Mouse (Mus musculus) embryo, embryonic 9.5 days (tissue): ENCODE measurements around the gene Ldb2.

Experiments used
- DNase-seq: peaks from one replicate; pipeline ENCODE4 v3.0.0-alpha.2; 2017; ENCODE audit errors: extremely low spot score

The Ldb2 gene

DNA sequence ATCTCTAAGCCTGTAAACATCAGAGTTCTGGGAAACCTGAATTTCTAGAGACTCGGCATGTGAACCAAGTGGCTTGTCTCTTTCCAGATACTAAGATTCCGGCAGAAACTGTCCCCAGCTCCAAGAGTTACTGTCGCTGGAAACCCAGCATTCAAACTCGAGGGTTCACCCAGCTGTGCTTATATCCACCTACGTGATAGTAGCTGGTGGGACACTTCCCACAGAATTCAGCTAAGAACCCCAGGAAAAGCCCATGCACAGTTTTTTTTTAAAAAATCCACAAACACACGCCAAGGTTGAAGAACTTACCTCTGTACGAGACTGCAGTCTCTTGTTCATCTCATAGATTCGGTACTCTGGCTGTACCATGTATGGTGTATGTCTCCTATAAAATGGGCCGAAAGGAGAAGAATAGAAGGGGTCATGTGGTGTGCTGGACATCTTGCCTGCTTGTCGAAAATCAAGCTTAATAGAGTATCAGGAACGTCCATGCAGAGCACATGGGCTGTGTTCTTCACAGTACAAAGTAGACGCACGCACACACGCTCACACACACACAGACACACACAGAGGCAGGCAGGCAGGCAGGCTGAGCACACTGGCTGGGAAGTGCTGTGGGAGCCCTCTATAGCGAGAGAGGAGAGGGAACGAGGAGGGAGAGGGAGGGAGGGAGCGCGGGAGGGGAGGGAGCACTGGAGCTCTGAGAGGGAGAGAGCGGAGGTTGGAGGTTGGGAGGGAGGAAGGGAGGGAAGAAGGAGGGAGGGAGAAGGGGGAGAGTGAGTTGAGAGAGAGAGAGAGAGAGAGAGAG is at the start of gene Ldb2:
Gene Ldb2 (minus strand): TSS at position 628 of the 808 bp plus-strand sequence.
- peak; percentile 80 for DNase-seq

DNA sequence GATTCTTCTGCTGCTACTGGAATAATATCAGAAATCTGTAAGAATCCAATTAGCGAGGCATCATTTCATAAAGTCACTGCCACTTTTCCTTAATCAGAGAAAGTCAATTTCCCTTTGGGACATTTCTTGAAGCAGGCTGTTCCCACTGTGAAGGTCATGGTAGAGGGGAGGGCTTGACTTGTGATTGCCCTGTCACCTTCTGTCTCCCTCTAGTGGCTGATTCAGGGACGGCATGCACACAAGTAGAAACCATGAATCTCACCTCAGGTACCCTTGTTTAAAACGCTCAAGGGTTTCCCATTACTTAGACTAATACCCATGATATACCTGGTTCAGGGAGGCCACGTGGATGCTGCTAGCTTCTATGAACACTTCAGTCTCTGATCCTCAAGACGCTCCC is 31.8 kb upstream of the Ldb2 start:
- DNase-seq = peak; percentile 24

DNA sequence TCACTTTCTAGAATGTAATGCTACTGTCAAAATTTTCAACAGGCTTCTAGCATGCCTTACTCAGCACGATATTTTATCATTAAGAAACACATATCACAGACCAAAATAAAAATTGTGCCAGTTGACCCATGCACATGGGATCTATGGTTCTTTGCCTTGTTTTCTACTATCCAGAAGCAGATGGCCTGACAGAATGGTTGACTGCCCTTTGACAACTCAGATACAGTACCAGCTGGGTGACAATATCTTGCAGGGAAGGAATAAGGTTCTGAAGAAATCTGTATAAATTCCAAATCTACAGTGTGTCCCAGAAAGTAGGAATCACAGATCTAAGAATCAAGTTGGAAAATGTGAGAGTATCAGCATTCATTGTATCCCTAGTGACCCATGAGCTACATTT is 16.0 kb upstream of the Ldb2 start:
- DNase-seq = no peak

- no peak for DNase-seq
These were observed 6.5 kb upstream of the Ldb2 start for GRCm38 (mm10) chr5:44805960-44806359.

GRCm38 (mm10) chr5:44801100-44801499 is 1.6 kb upstream of the Ldb2 start:
- peak; percentile 13 for DNase-seq

- DNase-seq = no peak
These were observed 381 bp upstream of the Ldb2 start for GRCm38 (mm10) chr5:44799861-44800260.

DNA sequence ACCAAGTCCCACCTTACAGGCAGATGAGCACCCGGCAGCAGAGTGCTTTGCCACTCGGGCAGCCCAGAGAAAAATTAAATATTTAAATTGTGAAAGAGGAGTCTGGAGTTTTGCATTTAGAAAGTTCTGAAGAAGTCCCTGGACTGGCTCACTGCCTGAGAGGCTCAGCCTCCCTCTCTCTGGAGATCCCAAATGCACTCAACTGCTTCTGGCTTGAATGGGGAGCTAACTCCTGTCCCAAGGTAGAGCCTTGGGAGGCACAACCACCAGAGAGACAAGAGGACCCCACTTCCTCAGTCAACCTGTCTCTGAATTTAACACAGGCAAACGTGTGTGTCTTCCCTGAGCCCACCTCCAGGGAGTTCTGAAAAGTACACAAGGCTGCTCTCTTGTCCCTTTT is 987 bp downstream of the Ldb2 start:
- DNase-seq = peak; percentile 27

DNA sequence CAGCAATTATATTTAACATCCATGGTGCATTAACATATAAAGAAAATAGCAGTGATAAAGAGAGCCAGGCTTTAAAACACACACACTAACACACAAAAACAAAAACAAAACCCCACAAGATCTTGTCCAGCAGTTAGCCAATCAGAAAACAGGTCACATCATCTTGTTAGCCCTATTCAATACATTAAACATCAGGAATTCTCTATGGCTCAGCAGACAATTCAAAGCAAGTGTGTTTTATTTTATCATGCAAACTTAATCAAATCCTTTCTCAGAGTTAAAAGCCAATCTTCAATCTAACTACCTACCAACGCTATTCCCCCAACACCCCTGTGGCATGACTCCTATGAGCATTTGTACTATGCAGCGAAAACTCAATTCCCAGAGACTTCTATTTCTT is 1.4 kb downstream of the Ldb2 start:
- DNase-seq = no peak

- no peak for DNase-seq
These were observed 14.9 kb downstream of the Ldb2 start for GRCm38 (mm10) chr5:44784591-44784990.

DNA sequence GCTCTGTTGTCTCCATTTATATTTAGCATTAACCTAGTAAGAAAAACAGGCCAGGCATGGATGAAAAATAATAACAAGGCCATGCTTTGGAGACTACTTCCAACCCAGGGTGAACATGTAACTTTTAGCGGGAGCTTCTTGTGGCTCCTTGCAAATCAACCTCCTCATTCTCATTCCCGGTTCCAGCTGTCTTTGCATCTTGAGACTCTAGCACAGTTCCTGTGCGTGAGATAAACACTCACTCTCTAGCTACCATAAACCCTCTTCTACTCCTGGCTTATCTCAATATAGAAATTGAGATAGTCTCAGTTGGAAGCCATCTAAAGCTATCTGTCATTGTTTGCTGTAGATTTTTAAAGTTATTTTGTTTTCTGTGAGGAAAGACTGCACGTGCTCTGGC is 20.1 kb downstream of the Ldb2 start:
- no peak for DNase-seq

DNA sequence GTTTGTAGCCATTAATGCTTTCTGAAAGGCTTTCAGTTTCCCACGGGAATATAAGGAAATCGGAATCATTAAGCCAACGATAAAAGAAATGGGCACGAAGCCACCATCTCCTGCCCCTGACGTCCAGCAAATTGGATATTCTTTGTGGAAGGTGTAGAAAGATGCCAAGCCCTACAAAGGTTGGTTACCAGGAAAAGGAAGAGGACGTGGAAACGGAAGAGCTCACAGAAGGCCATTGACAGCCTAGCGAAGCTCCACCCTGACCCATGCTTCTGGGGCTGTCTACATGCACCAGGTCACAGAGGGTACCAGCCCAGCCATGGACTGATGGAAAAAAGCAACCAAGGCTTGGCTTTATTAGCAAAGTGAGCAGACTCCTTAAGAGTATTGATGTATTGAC is 31.0 kb downstream of the Ldb2 start:
- DNase-seq = no peak

GRCm38 (mm10) chr5:44764911-44765310 is 34.6 kb downstream of the Ldb2 start:
- DNase-seq = no peak

DNA sequence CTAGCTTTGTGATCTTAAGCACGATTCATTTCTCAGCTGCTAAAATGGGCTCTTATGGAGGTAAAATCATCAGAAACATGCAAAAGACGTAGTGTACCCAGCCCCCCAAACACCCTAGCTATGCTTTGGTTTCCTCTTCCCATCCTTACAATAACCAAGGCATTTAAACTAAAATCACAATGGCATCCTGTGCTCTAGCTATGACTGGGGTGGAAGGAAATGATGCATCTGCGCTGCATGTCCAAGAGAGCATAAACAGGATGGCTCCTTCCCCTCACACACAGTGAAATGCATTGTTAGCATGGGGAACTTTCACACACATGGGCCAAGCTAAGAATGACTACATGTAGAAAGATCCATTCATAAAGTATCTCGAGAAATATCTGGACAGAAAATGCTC is 40.3 kb downstream of the Ldb2 start:
- no peak for DNase-seq

GRCm38 (mm10) chr5:44754156-44754910 is 45.1 kb downstream of the Ldb2 start:
- DNase-seq = no peak

DNA sequence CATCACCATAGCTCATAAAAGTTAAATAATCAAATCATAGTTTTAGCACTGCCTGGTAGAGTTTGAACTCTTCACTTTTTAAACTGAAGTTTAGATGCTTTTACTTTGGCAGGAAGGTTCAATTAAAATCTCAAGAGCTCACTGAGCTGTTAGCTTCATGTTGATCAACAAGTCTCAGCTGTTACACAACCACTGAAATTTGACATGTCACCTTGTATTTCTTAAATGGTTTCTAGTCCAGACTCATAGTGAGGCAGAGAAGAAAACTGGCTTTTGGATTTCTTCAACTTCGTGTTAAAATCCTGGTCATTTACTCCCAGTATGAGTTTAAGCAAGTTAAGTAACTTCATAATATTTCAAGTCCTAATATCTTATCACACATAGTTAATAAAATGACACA is 53.8 kb downstream of the Ldb2 start:
- no peak for DNase-seq

- DNase-seq = no peak
These were observed 63.1 kb downstream of the Ldb2 start for GRCm38 (mm10) chr5:44736366-44736765.

GRCm38 (mm10) chr5:44734131-44734723 is 65.3 kb downstream of the Ldb2 start:
- DNase-seq = no peak

DNA sequence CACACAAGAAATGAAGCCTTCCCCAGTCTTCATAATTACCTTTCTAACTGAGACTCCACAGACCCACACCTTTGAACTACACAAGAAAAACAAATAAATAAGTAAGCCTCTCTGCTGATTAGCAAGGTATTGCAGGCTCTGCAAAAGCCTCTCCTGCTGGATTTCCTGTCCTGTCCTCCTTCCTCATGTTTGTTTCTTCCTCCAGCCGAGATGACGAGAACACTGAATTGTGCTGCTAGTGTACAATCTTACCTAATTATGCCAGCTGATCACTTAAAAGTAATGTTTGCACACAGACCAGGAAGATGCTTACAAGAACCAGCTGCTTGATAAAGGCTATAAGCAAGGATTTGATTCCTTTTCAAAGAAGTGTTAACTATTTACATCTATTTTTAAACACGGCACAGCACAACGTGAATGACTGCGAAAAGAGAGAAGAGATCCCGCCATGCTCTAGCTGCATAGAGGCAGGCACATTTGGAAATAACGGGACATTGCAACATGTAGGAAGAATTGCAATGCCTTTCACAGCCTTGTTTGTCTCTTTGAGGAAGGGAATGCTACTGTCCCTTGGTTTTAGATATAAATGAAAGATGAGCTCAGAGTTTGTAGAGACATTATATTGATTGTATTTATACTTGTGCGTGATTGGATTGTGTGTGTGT is 69.7 kb downstream of the Ldb2 start:
- no peak for DNase-seq

- DNase-seq = no peak
These were observed 71.5 kb downstream of the Ldb2 start for GRCm38 (mm10) chr5:44727995-44728394.

DNA sequence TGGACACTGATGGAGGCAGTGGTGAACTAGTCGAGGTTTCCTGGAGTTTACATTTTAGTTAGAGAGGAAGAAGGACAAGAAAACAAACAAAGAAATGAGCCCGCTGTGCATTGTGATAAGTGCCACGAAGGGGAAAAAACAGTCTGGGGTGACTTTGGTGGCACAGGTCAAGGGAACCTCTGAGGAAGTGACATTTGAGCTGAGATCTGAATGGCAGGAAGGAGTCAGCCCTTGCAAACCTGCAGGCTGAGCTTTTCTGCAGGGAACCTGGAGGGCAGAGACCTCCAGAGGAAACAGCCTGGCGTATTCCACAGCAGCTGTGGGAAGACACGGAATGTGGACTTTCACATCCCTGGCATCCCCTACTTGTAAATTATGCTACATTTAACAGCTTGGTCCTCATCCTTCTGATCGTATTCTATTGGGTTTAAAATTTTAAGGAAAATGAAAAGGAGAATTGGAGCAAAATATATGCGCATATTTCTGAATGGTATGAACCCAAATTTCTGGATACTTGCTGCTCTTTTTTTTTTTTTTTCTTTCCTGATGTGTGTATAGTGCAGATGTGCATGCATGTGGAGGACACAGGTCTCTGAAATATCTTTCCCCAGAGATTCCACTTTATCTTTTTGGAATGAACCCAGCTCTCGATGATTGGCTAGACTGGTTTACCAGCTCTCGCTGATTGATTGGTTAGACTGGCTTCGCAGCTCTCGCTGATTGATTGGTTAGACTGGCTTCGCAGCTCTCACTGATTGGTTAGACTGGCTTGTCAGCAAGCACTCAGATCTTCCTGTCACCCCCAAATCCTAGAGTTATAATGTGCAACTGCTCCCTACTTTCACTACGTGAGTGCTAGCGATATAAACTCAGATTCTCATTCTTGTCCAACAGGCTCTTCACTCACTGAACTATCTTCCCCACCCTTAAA is 72.7 kb downstream of the Ldb2 start:
- peak; percentile 27 for DNase-seq

DNA sequence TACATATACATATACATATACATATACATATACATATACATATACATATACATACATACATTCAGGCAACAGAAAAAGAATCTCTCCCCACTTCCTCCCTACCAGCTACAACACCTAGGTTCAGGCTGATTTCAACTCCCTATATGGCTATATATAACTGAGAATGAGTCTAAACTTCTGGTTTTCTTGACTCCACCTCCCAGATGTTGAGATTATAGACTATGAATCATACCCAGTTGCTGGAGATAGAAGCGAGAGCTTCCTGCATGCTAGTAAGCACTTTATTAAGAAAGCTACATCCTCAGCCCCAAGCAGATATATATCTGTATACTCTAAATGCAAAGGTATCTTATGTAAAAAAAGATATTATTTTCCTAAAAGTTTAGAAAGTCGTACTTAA is 74.0 kb downstream of the Ldb2 start:
- DNase-seq = no peak
